Mouse (Mus musculus): ENCODE measurements around the gene Gse1. TPM values are rescaled to one million over a fixed set of nuclear protein-coding genes. Genes with fewer than 3 reads are reported as not detected.
A peak's percentile ranks its signal among the peaks of the same experiment; 100 is the strongest.

Gene Gse1
- total RNA-seq, 4 experiments from 2014 or later, result 114 to 136 (median 127) TPM

- DNase-seq (ENCODE audit: low spot score in 2 of 2), result no peak
These were observed 68.7 kb downstream of the Gse1 start for GRCm38 (mm10) chr8:120297000-120297399.

- no peak for DNase-seq (ENCODE audit: low spot score in 2 of 2)
These were observed 70.6 kb downstream of the Gse1 start for GRCm38 (mm10) chr8:120298601-120299532.

GRCm38 (mm10) chr8:120300601-120301141 lies 72.4 kb downstream of the Gse1 start:
- DNase-seq (ENCODE audit: low spot score in 2 of 2), result peak; percentile 78 to 80

- DNase-seq (ENCODE audit: low spot score in 2 of 2), result no peak
These were observed 74.9 kb downstream of the Gse1 start for GRCm38 (mm10) chr8:120302941-120303675.

GRCm38 (mm10) chr8:120304097-120304496 lies 75.8 kb downstream of the Gse1 start:
- no peak for DNase-seq (ENCODE audit: low spot score in 2 of 2)

GRCm38 (mm10) chr8:120305800-120306385 lies 77.6 kb downstream of the Gse1 start:
- DNase-seq (ENCODE audit: low spot score in 2 of 2), result no peak

- no peak for DNase-seq (ENCODE audit: low spot score in 2 of 2)
These were observed 78.8 kb downstream of the Gse1 start for GRCm38 (mm10) chr8:120307103-120307502.

- DNase-seq (ENCODE audit: low spot score in 2 of 2), result no peak
These were observed 79.3 kb downstream of the Gse1 start for GRCm38 (mm10) chr8:120307528-120307927.

- no peak for DNase-seq (ENCODE audit: low spot score in 2 of 2)
These were observed 79.9 kb downstream of the Gse1 start for GRCm38 (mm10) chr8:120308131-120308530.

GRCm38 (mm10) chr8:120308553-120308952 lies 80.3 kb downstream of the Gse1 start:
- DNase-seq (ENCODE audit: low spot score in 2 of 2), result no peak

- DNase-seq (ENCODE audit: low spot score in 2 of 2), result peak; percentile 64 to 70
These were observed 81.1 kb downstream of the Gse1 start for GRCm38 (mm10) chr8:120309326-120309725.

GRCm38 (mm10) chr8:120310063-120310462 lies 81.8 kb downstream of the Gse1 start:
- DNase-seq (ENCODE audit: low spot score in 2 of 2), result no peak

GRCm38 (mm10) chr8:120312452-120312851 lies 84.2 kb downstream of the Gse1 start:
- no peak for DNase-seq (ENCODE audit: low spot score in 2 of 2)

GRCm38 (mm10) chr8:120313674-120314073 lies 85.4 kb downstream of the Gse1 start:
- DNase-seq (ENCODE audit: low spot score in 2 of 2), result no peak

GRCm38 (mm10) chr8:120314932-120315331 lies 86.7 kb downstream of the Gse1 start:
- no peak for DNase-seq (ENCODE audit: low spot score in 2 of 2)

GRCm38 (mm10) chr8:120315644-120316043 lies 87.4 kb downstream of the Gse1 start:
- no peak for DNase-seq (ENCODE audit: low spot score in 2 of 2)

- no peak for DNase-seq (ENCODE audit: low spot score in 2 of 2)
These were observed 88.5 kb downstream of the Gse1 start for GRCm38 (mm10) chr8:120316707-120317106.

- DNase-seq (ENCODE audit: low spot score in 2 of 2), result no peak
These were observed 89.0 kb downstream of the Gse1 start for GRCm38 (mm10) chr8:120317118-120317824.

GRCm38 (mm10) chr8:120318476-120318991 lies 90.3 kb downstream of the Gse1 start:
- no peak for DNase-seq (ENCODE audit: low spot score in 2 of 2)

- peak in 1 of 2 experiments; percentile 70 for DNase-seq (ENCODE audit: low spot score in 2 of 2)
These were observed 91.2 kb downstream of the Gse1 start for GRCm38 (mm10) chr8:120319449-120319848.

GRCm38 (mm10) chr8:120320146-120320545 lies 91.9 kb downstream of the Gse1 start:
- DNase-seq (ENCODE audit: low spot score in 2 of 2), result no peak
